Mouse (Mus musculus) lung, adult 2 months (tissue): ENCODE results near the gene Zfp354a. TPM values are rescaled to one million over a fixed set of nuclear protein-coding genes. Genes with fewer than 3 reads are reported as not detected.
A peak's percentile ranks its signal among the peaks of the same experiment; 100 is the strongest.
"Not testable (repeated sequence)": the region's sequence is repeated elsewhere in the genome, so short reads cannot be mapped to it uniquely, and the experiment has no call there.

Source experiments
- DNase-seq: peaks from one replicate; pipeline ENCODE4 v3.0.0; 2022
- H3K4me1 ChIP-seq: fragments of 200-500 bp; 2 replicates; pipeline ENCODE4 v1.6.1; 2011; ENCODE audit warnings: low read length; ENCODE audit not compliant: control insufficient read depth, insufficient read depth
- H3K4me3 ChIP-seq: fragments of 200-500 bp; replicated peaks from 2 replicates; pipeline ENCODE3; 2011; ENCODE audit warnings: low read depth, mild to moderate bottlenecking, control low read depth, low read length; ENCODE audit errors: extremely low read depth
- CTCF ChIP-seq: fragments of 200-500 bp; IDR thresholded peaks from 2 replicates; pipeline ENCODE4 v1.5.1; 2011; ENCODE audit warnings: mild to moderate bottlenecking, low read length, control low read depth; ENCODE audit not compliant: insufficient read depth
- POLR2A ChIP-seq: fragments of 200-500 bp; IDR thresholded peaks from 2 replicates; pipeline ENCODE4 v1.6.1; 2011; ENCODE audit warnings: low read depth, mild to moderate bottlenecking, control low read depth, low read length, borderline replicate concordance; ENCODE audit errors: extremely low read depth
- WGBS: fragments of 180-500 bp; shearing (Covaris S2); methylation state at CpG from one replicate; pipeline ENCODE4 v1.1.7; 2018; 5-methylcytosine and 5-hydroxymethylcytosine counted together
- polyA plus RNA-seq: library from polyadenylated mRNA; depleted of rRNA; stranded (reverse); fragments of >200 nt; gene quantifications from 2 replicates; pipeline ENCODE4 v1.2.3, GENCODE M21; 2012; rRNA removed

Gene Zfp354a
- 1.9 TPM in 2 replicates for polyA plus RNA-seq

- DNase-seq = peak; percentile 60
- Histone ChIP-seq H3K4me1 (peaks cover 3% of the 10 kb centered on the region), H3K4me3 (peak within 1 kb of the TSS; percentile 93)
- WGBS = under 1% methylated on average over 32 of the region's 32 CpGs
- TF ChIP-seq CTCF (no peak), POLR2A (0 out of 2 replicates have a peak, but pooled peaks have one; percentile 30)
Measured at GRCm38 (mm10) chr11:51059151-51059571, at the start of gene Zfp354a. TSS of gene Zfp354a (plus strand) at chr11:51059257.

GRCm38 (mm10) chr11:51011821-51012220 lies 47.2 kb upstream of the Zfp354a start:
- Histone ChIP-seq H3K4me3 (no peak overlapping the region), H3K4me1 (no peaks in the 10 kb centered on the region)
- no peak for TF ChIP-seq POLR2A
- TF ChIP-seq CTCF = no peak
- 44% methylated on average over 5 of the region's 5 CpGs for WGBS
- DNase-seq = no peak

GRCm38 (mm10) chr11:51013936-51014335 lies 45.1 kb upstream of the Zfp354a start, which contains the start of gene Olfr54:
TSS of gene Olfr54 (plus strand) at chr11:51014236.
- no peak for DNase-seq
- Histone ChIP-seq H3K4me1 (no peaks in the 10 kb centered on the region), H3K4me3 (no peak within 1 kb of the TSS)
- 50% methylated on average over 1 of the region's 1 CpGs for WGBS
- TF ChIP-seq POLR2A (no peak), CTCF (no peak)

- no peaks in the 10 kb centered on the region for H3K4me1 ChIP-seq
- TF ChIP-seq CTCF (no peak), POLR2A (no peak)
- 47% methylated on average over 2 of the region's 2 CpGs for WGBS
- no peak overlapping the region for H3K4me3 ChIP-seq
- DNase-seq = no peak
Measured at GRCm38 (mm10) chr11:51016341-51016740, 42.7 kb upstream of the Zfp354a start.

- not testable (repeated sequence) for H3K4me1 ChIP-seq, DNase-seq, H3K4me3 ChIP-seq
- 79% methylated on average over 10 of the region's 11 CpGs for WGBS
Measured at GRCm38 (mm10) chr11:51026811-51027210, 32.2 kb upstream of the Zfp354a start.

GRCm38 (mm10) chr11:51029381-51029780 lies 29.7 kb upstream of the Zfp354a start:
- WGBS = 72% methylated on average over 8 of the region's 8 CpGs
- not testable (repeated sequence) for H3K4me1 ChIP-seq, DNase-seq, H3K4me3 ChIP-seq

GRCm38 (mm10) chr11:51030225-51030624 lies 28.8 kb upstream of the Zfp354a start:
- WGBS = 69% methylated on average over 2 of the region's 2 CpGs
- no peak for DNase-seq
- TF ChIP-seq POLR2A (no peak), CTCF (no peak)
- no peak overlapping the region for H3K4me3 ChIP-seq
- no peaks in the 10 kb centered on the region for H3K4me1 ChIP-seq

GRCm38 (mm10) chr11:51032851-51033250 lies 26.2 kb upstream of the Zfp354a start:
- 15% methylated on average over 1 of the region's 1 CpGs for WGBS
- DNase-seq = peak; percentile 8

GRCm38 (mm10) chr11:51034141-51034540 lies 24.9 kb upstream of the Zfp354a start:
- not testable (repeated sequence) for DNase-seq, H3K4me3 ChIP-seq, H3K4me1 ChIP-seq

More at GRCm38 (mm10) chr11:51032851-51033250, 26.2 kb upstream of the Zfp354a start:
- Histone ChIP-seq H3K4me1 (no peaks in the 10 kb centered on the region), H3K4me3 (no peak overlapping the region)
- peak; percentile 23; the same call in 1 of the 2 replicates for TF ChIP-seq CTCF
- TF ChIP-seq POLR2A = no peak

GRCm38 (mm10) chr11:51035951-51036350 lies 23.1 kb upstream of the Zfp354a start:
- 69% methylated on average over 2 of the region's 2 CpGs for WGBS
- no peak overlapping the region for H3K4me3 ChIP-seq
- TF ChIP-seq CTCF = no peak
- no peaks in the 10 kb centered on the region for H3K4me1 ChIP-seq
- no peak for DNase-seq

GRCm38 (mm10) chr11:51044776-51045175 lies 14.3 kb upstream of the Zfp354a start:
- WGBS = 54% methylated on average over 3 of the region's 3 CpGs
- not testable (repeated sequence) for DNase-seq, H3K4me1 ChIP-seq, H3K4me3 ChIP-seq

GRCm38 (mm10) chr11:51047809-51048208 lies 11.2 kb upstream of the Zfp354a start, which contains the start of gene Olfr1375:
TSS of gene Olfr1375 (plus strand) at chr11:51048109.
- DNase-seq, H3K4me1 ChIP-seq, H3K4me3 ChIP-seq: not testable (repeated sequence)
- WGBS = 62% methylated on average over 3 of the region's 3 CpGs
